Mouse (Mus musculus) lung, postnatal 14 days (tissue): Measurements from ENCODE around the gene Arl4a.

Experiments used
- DNase-seq: peaks from one replicate; pipeline ENCODE4 v3.0.0; 2021

Gene Arl4a

GRCm38 (mm10) chr12:40008459-40008858, 29.4 kb downstream of the Arl4a start:
- no peak for DNase-seq

- DNase-seq, result no peak
Measured at GRCm38 (mm10) chr12:40004766-40005165, 33.1 kb downstream of the Arl4a start.

DNA sequence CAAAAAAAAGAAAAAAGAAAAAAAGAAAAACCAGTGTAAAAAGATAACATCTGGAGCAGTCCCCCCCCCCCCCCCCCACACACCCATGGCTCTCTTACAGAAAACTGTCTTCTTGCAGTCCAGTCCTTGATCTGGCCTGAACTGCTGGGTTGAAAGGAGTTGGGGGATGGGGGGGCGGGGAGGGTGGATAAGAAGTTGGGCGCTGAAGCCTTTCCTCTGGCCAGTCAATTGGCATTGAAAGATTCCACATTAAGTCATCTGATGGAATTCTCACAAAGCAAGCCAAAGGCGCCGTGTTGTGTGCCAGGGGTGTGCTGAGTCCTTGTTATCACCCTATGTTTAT, 39.0 kb downstream of the Arl4a start:
- no peak for DNase-seq

DNA sequence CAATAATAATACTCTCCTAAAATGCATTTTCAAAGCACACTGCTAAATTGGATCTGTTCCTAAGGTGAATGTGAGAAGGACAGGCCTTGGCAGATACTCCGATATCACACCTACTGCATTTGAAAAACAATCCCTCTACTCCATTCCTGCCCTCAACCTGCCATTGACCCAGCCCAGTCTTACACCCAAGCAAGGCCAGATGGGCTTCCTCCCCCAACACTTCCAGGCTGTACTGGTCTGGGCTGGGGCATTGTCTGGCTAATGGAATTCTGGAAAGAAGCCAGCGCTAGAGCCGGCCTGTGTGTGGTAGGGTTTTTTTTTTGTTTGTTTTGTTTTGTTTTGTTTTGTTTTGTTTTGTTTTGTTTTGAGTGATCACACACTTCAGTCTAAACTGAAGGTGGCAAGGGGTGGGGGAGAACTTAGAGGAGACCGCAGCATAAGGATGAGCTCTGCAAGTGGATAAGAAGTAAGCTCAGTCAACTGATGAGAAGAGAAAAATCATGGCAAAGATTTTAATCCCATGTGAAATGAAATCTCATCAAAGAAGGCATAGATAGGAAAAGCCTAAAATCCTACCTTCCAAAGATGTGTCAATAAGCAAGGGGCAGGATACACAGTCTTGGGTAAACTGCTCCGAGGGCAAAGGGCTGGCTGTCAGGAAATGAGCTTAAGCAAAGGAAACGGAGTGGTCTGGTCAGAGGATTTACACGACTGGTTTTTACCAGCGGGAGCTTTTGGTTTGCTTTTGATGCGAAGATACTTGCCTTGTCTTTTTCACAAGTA, 39.6 kb downstream of the Arl4a start:
- DNase-seq, result peak; percentile 72

DNA sequence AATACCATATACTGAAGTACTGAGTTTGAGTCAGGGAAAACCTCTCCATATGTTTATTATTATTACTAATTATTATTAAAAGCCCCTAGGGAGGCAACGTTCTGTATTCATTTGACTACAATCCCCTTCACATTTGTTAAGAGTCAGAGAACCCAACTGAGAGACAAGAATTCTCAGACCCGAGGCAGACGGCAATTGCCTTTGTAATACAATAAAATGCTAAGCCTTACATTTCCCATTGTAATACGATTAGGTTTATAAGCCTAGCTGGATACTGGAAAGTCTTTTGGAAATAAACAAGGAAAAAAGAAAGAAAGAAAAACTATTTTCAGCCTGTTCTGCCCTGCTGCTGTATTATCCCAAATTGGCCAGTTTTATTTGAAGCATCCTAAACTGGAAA, 40.2 kb downstream of the Arl4a start:
- DNase-seq, result no peak

DNA sequence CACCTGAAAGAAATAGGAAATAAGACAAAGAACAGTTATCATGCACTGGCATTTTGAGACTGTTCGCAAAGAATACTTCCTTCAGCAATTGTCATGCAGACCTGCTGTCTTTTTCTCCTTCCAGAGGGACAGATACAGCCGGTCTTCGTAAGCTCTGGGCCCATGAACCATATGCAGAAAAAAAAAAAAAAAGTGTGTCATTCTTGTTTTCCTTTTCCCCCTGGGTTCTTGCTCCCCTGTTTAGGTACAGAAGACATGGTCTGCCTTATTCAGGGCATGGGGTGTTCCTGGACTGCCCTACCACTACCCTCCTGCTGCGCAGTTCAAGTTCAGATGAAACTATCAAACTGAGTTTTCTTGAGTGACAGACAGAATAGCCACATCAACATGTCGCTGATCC, 41.8 kb downstream of the Arl4a start:
- no peak for DNase-seq

GRCm38 (mm10) chr12:39995609-39996008, 42.2 kb downstream of the Arl4a start:
- DNase-seq, result no peak

DNA sequence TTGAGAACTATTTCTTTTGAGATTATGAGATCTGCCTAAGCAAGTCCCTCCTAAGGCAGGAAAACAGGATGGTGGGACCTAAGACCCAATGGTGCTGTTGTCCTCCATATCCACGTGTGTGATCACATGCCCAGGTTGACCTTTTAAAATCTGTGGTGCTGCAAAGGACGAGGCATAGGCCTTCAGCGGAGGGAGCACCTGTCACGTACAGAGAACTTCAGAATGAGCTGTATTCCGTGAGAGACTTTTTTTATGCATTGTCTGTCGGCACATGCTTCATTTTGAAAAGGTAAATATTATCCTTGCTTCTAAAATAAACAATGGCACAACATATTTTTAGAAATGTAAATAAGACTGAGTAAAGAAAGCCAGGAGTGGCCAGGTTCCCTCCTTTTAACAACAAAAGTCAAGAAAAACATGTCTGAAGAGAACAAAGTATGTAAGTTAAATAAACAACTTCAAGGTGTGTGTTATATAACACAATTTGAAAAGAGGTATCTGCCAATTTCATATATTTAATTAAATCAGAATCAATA, 45.0 kb downstream of the Arl4a start:
- no peak for DNase-seq

DNA sequence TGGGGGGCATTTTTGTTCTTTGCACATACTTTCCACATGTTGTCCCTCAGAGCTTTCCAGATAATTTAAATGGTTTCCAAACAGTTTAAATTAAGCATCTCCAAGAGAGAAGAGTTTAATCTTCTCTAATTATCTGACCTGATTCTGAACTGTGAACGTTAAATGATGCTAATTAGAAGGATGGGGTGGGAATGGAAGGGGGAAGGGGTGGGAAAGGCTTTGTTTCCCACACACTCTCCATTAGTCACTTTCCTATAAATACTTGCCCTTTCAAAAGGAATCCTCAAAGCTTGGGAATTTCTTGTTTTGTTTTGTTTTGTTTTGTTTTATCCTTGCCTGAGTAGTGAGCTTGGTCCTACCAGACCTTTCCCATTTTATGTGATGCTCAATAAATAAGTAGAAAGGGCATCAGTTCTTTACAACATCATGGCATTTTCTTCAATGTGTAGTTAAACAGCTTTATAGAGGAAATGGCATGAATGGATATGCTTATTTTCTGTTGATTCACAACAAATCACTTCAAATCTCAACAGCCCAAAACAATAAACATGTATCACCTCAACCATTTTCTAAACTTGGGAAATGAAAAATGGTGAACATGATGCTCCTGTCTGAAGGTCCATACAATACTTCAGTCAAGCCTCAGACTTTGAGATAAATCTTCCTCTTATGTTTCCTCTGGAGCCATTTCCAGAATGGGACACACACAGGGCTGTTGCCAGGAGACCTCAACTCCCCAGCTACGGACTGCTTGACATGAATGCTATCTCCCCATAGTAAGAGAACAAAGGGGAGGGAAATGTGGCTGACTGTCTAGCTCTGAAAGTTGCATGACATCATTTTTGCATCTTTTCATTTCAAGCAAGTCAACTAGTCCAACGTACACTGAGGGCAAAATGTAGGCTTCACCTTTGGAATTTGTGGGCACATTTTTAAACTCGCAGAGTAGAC, 46.7 kb downstream of the Arl4a start:
- DNase-seq, result no peak

GRCm38 (mm10) chr12:39989136-39989535, 48.7 kb downstream of the Arl4a start:
- DNase-seq, result no peak

DNA sequence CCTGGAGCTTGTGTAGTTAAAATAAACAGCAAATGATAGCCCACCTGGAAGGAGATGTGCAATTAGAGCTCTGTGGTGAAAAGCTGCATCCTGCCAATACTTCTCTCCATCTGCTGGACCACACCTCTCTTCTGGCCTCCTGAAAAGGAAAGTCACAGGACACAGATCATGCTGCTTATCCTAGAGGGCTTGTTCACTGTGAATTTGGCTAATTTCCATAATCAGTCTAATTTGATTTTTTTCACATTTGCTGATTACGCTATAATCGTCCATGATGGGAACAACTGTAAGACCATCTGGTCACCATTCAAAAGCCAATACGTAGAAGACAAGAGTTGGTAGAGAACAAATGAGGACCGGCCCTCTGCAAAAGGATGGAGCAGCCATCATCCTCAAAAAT, 50.6 kb downstream of the Arl4a start:
- no peak for DNase-seq

DNA sequence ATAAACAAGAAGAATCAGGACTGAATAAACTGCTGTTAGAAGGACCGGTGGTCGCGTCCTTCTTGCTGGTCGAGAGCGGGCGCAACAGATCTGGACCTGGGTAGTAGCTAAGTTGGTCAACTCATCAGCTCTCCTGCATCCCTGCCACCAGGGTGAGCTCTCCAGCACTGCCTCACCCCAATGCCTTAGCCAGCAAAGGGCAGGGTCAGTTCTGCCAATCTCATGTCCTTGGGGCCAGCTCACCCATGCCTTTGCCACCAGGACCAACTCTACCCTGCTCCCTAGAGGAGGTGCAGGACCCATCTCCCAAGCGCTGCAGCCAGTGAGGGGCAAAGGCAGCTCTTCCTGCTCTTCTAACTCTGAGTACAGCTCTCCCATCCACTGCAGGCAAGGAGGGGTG, 52.2 kb downstream of the Arl4a start:
- DNase-seq, result no peak

DNA sequence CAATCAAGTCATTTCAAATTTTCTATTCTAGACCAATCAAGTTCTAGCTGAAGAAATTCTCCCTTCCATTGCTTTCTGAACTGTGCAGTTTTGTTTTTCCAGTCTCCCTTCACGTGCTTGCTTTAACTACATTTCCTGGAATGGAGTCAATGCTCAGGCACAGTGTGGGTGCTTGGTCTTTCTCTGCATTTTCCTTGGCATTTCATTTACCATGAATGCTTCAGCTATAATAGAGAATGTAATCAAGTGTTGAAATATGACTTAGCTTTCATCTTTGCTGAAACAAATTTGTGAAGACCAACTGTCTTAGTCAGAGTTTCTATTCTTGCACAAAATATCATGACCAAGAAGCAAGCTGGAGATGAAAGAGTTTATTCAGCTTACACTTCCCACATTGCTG, 58.0 kb downstream of the Arl4a start:
- DNase-seq, result no peak

GRCm38 (mm10) chr12:39979066-39979465, 58.8 kb downstream of the Arl4a start:
- DNase-seq, result no peak

DNA sequence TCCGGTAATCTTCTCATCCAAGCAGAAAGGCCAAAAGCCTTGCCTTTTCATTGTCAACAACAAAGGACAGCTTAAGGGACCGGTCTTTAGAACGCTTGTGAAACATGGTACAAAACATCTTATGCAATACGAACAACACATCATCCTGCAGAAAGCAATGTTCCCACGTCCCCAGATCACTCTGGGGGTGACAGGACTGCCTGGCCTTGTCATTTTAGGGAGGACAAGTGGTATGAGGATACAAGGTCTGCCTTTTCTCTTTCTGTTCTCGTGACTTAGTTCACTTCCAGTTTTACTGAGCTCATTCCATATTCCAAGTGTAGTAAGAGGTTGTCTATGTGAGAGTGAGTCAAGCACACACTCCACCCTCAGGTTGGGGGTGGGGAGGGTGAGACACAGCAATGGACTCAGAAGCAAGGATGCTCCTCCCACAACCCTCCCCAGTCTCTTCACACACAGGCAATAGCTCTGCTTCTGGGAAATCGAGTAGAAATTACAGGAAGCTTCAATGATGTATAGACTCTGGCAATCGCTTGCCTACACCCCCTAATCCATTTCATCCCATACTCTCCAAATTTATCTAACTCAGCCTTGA, 59.7 kb downstream of the Arl4a start:
- no peak for DNase-seq

DNA sequence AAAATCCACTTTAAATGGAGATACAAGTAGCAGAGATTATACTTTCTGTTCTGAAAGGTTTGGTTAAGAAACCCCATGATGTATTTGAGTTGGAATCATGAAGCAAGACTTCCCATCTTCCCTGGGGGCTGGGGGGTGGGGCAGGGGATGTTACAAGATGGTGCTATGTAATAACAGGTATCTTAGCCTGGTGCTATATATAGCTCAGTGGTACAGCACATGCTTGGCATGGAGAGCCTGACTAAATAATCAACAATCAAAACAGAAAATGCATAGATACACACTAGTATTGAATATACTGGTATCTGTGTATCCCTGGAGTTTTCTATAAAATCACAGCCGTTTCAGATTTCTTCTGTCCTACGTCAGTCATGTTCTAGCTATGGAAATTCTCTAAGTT, 61.4 kb downstream of the Arl4a start:
- DNase-seq, result no peak

DNA sequence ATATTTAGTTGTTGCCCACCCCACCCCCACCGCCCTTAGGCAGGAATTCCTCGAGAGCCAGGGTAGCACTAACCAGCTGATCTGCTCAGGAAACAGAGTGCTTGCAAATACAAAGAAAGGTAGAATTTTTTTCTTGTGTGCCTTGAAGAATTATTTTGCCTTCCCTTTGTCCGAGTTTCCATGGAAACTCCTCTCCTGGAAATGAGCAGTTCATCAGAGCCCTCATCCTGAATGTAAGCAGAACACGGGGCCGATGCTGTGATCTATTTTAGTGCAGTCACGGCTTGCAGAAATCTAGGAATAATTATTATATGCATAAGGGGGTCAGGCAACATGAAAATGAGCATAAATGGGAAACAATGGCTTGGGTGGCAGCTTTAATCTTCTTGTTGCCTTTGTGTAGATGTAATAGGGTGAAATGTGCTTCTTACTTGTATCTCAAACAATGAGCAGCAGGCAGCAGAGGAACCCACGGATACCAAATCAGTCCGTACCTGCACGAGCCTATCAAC, 61.9 kb downstream of the Arl4a start:
- no peak for DNase-seq

DNA sequence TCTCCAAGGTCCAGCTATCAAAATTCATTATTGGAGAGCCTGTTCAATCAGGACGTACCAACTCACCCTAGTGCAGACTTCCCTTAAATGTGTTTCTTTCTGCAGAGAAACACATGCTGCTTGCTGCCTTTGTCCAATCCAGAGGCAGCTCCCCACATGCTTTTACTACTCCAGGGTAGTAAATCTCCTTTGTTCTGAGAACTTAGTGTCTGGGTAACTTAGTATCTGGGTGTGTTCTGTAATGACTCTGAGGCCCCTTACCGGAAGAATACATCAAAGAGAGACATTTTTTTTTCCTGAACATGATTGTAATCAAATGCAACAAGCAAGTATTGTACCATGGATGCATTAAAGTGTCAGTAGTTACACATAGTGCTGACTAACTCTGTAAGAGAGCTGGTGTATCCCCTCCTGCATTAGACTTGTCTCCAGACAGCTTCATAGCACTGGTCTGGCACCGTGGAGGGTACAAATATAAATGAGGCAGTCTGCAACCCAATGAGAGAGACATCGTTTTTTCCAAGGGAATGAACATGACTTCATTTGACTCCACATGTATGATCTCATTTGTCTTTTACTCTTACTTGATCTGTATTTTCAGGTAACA, 62.7 kb downstream of the Arl4a start:
- DNase-seq, result no peak

DNA sequence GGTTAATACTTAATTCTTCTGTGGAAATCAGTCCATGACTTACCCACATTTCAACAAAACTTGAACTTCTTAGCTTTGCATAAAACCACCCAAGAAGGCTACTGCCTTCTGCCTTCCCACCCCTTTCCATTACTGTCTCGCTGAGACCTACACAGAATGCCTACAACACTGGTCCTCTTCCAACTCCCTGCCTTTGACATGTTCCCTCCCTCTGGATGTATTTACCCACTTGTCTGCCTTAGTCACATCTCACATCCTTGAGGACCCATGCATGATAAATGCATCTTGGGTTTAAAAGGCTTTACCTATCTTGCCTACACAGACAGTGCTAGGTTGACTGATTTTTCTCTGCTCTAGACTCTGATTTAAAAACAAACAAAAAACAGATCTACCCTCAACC, 63.6 kb downstream of the Arl4a start:
- DNase-seq, result no peak

- DNase-seq, result no peak
Measured at GRCm38 (mm10) chr12:39969500-39969899, 68.3 kb downstream of the Arl4a start.

DNA sequence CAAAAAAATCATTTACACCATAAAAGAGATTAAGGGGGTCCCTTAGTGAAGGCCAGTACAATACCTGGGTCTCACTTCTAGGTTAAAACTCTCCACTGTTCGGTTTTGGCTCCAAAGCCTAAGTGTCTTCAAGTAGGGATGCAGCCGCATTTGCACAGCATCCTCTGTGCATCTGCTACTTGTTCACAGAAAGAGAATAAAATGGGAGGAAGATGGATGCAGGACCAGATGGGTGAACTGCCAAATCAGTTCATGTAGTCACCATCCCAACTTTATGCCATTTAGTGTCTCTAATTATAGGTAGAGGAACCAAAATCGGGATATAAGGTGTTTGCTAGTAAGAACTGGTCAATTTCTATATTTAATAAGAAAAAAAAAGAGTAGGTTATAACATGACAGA, 69.7 kb downstream of the Arl4a start:
- DNase-seq, result no peak

DNA sequence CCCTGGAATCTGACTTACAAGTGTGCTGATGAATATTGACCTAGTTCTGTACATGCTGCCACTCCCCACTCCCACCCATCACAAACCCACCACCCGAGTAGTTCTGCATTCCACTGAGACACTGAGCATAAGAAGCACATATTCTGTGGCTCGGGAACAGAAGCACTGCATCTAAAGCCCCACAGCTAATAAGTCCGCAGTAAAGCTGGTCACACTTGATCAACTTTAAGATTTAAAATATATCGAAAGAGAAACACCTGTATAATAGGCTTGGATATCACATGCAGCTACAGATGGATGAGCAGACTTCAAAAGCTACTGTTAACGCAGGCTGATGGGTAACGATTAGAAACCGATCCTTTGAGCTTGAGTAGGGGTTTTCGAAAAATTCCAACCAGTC, 78.7 kb downstream of the Arl4a start:
- no peak for DNase-seq
